Mouse (Mus musculus) neural tube, embryonic 10.5 days (tissue): Measurements from ENCODE around the gene Gm13278.
"Not testable (repeated sequence)": the region's sequence is repeated elsewhere in the genome, so short reads cannot be mapped to it uniquely, and the experiment has no call there.

ENCODE experiments used
- DNase-seq: peaks from one replicate; pipeline ENCODE4 v3.0.0-alpha.2; 2017; ENCODE audit warnings: low spot score; ENCODE audit errors: extremely low spot score

The Gm13278 gene

GRCm38 (mm10) chr4:88788402-88788801 lies 2.9 kb upstream of the Gm13278 start, which contains the start of gene Gm13277:
TSS of gene Gm13277 (plus strand) at chr4:88788632.
- not testable (repeated sequence) for DNase-seq

DNA sequence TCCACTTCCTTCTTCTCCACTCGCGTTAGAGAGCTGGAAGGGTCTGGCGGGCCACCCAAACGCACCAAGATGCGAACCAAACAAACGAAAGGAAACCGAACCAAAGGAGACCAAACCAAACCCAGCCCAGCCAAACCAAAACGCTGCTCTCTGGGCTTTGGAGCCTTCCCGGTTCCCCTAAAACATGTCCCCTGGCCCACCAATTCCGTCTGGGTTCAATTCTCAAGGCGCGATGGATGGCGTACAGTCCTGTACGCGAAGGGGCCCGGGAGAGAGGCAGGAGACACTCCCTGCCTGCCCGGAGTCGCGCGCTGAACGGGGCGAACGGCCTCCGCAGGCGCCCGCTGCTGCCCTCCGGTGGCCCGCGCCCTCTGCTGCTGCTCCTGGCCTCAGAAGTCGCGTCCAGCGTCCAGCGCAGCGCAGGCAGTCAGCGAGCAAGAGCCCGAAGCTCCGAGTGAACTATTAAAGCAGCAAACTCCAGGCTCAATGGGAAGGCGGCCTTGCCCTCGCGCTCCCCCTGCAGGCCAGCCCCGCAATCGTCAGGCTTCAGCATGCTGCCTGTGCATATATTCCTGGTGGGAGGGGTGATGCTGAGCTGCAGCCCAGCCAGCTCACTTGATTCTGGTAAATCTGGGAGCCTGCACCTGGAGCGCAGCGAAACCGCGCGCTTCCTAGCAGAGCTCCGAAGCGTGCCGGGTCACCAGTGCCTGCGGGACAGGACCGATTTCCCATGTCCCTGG lies 2.8 kb downstream of the Gm13278 start, which contains the start of gene Gm13275:
Gene Gm13275 (plus strand): TSS at position 552 of the 740 bp plus-strand sequence.
- not testable (repeated sequence) for DNase-seq

- not testable (repeated sequence) for DNase-seq
Measured at GRCm38 (mm10) chr4:88797097-88797496, 5.7 kb downstream of the Gm13278 start, which contains the start of gene Gm13279. TSS of gene Gm13279 (plus strand) at chr4:88797397.

- not testable (repeated sequence) for DNase-seq
Measured at GRCm38 (mm10) chr4:88799365-88799764, 8.0 kb downstream of the Gm13278 start, which contains the start of gene Gm13285. TSS of gene Gm13285 (plus strand) at chr4:88799665.

DNA sequence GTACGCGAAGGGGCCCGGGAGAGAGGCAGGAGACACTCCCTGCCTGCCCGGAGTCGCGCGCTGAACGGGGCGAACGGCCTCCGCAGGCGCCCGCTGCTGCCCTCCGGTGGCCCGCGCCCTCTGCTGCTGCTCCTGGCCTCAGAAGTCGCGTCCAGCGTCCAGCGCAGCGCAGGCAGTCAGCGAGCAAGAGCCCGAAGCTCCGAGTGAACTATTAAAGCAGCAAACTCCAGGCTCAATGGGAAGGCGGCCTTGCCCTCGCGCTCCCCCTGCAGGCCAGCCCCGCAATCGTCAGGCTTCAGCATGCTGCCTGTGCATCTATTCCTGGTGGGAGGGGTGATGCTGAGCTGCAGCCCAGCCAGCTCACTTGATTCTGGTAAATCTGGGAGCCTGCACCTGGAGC lies 11.6 kb downstream of the Gm13278 start, which contains the start of gene Gm13287:
Gene Gm13287 (plus strand): TSS at position 301 of the 400 bp plus-strand sequence.
- DNase-seq = not testable (repeated sequence)

DNA sequence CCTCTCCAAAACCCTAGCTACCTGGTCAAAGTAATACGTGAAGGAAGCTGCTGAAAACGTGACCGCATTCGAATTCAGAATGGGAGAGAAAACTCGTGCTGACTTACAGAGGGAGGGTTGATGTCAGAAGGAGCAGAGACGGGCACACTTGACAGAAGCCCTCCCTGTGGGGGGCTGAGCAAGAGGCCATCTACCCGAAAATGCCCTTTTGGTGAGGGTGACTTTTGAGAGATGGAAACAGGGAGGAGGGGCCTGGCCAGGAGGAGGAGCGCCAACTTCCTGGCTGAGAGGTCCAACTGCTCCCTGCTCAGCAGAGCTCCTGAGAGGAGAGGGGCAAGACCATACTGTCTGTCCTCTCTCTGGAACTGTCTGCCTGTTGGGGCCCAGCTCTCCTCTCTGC lies 13.9 kb downstream of the Gm13278 start, which contains the start of gene Gm13288:
Gene Gm13288 (plus strand): TSS at position 301 of the 400 bp plus-strand sequence.
- not testable (repeated sequence) for DNase-seq

DNA sequence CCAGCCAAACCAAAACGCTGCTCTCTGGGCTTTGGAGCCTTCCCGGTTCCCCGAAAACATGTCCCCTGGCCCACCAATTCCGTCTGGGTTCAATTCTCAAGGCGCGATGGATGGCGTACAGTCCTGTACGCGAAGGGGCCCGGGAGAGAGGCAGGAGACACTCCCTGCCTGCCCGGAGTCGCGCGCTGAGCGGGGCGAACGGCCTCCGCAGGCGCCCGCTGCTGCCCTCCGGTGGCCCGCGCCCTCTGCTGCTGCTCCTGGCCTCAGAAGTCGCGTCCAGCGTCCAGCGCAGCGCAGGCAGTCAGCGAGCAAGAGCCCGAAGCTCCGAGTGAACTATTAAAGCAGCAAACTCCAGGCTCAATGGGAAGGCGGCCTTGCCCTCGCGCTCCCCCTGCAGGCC lies 14.4 kb downstream of the Gm13278 start:
- DNase-seq = not testable (repeated sequence)

- DNase-seq = no peak
Measured at GRCm38 (mm10) chr4:88815928-88816327, 24.6 kb downstream of the Gm13278 start, which contains the start of gene Ifna7. TSS of gene Ifna7 (plus strand) at chr4:88816228.

DNA sequence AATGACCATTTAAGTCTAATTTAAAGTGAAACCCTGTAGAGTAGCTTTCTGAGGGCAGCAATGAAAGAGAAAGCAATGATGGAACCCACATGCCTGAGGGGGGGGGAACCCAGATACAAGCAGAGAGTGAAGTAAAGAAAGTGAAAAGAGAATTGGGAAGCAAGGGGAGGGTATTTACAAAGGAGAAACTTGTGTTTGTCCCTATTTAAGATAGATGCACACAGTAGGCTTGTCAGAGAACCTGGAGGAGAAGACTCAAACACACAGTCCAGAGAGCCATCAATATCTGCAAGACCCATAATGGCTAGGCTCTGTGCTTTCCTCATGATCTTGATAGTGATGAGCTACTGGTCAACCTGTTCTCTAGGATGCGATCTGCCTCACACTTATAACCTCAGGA lies 28.3 kb downstream of the Gm13278 start, which contains the start of gene Ifna11:
Gene Ifna11 (plus strand): TSS at position 301 of the 400 bp plus-strand sequence.
- no peak for DNase-seq

DNA sequence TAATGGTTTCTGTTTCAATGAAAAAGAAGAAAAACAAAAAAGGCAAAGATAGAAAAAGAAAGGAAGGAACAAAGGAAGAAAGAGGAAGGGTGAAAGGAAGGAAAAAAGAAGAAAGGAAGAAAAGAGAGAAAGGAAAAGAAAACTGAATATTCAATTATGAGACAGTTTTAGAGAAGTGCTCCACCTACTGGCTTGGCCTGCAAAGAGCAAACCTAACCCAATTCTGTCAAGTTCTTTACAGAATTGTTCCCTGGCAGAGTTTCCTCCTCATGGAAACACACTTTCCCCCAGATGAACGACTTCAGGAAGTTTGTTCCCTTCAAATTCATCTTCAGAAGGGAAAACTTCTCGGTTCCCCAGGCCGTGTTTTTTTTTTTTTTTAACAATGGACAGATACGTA lies 31.6 kb downstream of the Gm13278 start:
- DNase-seq = no peak

GRCm38 (mm10) chr4:88827116-88827515 lies 35.8 kb downstream of the Gm13278 start, which contains the start of gene Ifna6:
TSS of gene Ifna6 (plus strand) at chr4:88827416.
- DNase-seq = not testable (repeated sequence)

GRCm38 (mm10) chr4:88830523-88830922 lies 39.2 kb downstream of the Gm13278 start:
- no peak for DNase-seq

GRCm38 (mm10) chr4:88835225-88835624 lies 43.9 kb downstream of the Gm13278 start, which contains the start of gene Ifna5:
TSS of gene Ifna5 (plus strand) at chr4:88835525.
- DNase-seq = not testable (repeated sequence)

DNA sequence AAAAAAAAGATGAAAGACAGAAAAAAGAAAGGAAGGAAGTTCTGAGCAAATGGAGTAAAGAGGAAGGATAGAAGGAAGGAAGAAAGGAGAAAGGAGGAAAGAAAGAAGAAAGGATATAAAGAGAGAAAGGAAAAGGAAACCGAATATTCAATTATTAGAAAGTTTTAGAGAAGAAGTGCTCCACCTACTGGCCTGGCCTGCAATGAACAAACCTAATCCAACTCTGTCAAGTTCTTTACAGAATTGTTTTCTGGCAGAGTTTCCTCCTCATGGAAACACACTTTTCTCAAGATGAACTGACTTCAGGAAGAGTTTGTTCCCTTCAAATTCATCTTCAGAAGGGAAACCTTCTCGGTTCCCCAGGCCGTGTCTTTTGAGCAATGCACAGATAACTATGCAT lies 47.5 kb downstream of the Gm13278 start:
- DNase-seq = no peak

DNA sequence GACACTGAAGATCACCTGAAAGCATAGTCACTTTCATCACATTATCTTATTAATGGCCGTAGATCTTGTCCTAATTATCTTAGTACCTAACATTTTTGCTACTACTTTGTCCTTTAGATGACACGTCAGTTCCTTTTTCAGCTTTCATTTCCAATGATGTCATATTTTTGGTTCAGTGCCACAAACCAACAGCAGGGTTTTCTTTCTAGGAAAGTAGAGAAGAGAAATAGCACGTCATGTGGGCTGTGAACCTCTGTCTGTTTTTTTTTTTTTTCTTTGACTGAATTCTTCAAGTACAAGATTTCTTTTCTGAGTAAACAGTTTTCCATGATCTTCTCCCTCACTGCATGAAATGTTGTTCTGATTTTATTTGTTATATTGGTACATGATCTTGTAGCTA lies 48.7 kb downstream of the Gm13278 start:
- no peak for DNase-seq

GRCm38 (mm10) chr4:88841438-88841911 lies 50.1 kb downstream of the Gm13278 start, which contains the start of gene Ifna4:
TSS of gene Ifna4 (plus strand) at chr4:88841861.
- DNase-seq = no peak
